Mouse (Mus musculus) liver, embryonic 12.5 days (tissue): Measurements from ENCODE around the gene Slc5a11. TPM values are rescaled to one million over a fixed set of nuclear protein-coding genes. Genes with fewer than 3 reads are reported as not detected.

Source experiments
- ATAC-seq: fragments of 200-750 bp; cut with Nextera tagmentation; 2 replicates; pipeline ENCODE4 v1.8.0; 2017; ENCODE audit warnings: moderate number of reproducible peaks, mild to moderate bottlenecking, moderate library complexity
- H3K27ac ChIP-seq: fragments of 300-500 bp; sonication (generic); 2 replicates; pipeline ENCODE4 v1.5.1; 2016; ENCODE audit warnings: mild to moderate bottlenecking
- H3K27me3 ChIP-seq: fragments of 300-500 bp; sonication (generic); replicated peaks from 2 replicates; pipeline ENCODE4 v1.6.1; 2016; ENCODE audit warnings: mild to moderate bottlenecking, moderate library complexity
- H3K36me3 ChIP-seq: fragments of 300-500 bp; sonication (generic); 2 replicates; pipeline ENCODE4 v1.6.1; 2016; ENCODE audit warnings: mild to moderate bottlenecking, moderate library complexity
- H3K4me1 ChIP-seq: fragments of 300-500 bp; sonication (generic); 2 replicates; pipeline ENCODE4 v1.6.1; 2016
- H3K4me2 ChIP-seq: fragments of 300-500 bp; sonication (generic); 2 replicates; pipeline ENCODE4 v1.6.1; 2016; ENCODE audit warnings: mild to moderate bottlenecking, moderate library complexity
- H3K4me3 ChIP-seq: fragments of 300-500 bp; sonication (generic); 2 replicates; pipeline ENCODE4 v1.5.1; 2016; ENCODE audit warnings: mild to moderate bottlenecking, moderate library complexity
- H3K9ac ChIP-seq: fragments of 300-500 bp; sonication (generic); 2 replicates; pipeline ENCODE4 v1.6.1; 2016; ENCODE audit warnings: mild to moderate bottlenecking, moderate library complexity
- H3K9me3 ChIP-seq: fragments of 300-500 bp; sonication (generic); replicated peaks from 2 replicates; pipeline ENCODE4 v1.6.1; 2016; ENCODE audit warnings: mild to moderate bottlenecking, moderate library complexity
- WGBS: fragments of 180-500 bp; shearing (Covaris S2); methylation state at CpG from one replicate; pipeline ENCODE4 v1.1.7; 2016; ENCODE audit not compliant: insufficient replicate concordance; 5-methylcytosine and 5-hydroxymethylcytosine counted together
- polyA plus RNA-seq: library from polyadenylated mRNA; unstranded; fragments of >200 nt; fragmentation: Nextera tagmentation; extraction: Ambion mirVana; gene quantifications from 2 replicates; pipeline ENCODE4 v1.2.1, GENCODE M21; 2016

Gene Slc5a11
- polyA plus RNA-seq, 1 experiment from 2014 or later, result 0.24 TPM

DNA sequence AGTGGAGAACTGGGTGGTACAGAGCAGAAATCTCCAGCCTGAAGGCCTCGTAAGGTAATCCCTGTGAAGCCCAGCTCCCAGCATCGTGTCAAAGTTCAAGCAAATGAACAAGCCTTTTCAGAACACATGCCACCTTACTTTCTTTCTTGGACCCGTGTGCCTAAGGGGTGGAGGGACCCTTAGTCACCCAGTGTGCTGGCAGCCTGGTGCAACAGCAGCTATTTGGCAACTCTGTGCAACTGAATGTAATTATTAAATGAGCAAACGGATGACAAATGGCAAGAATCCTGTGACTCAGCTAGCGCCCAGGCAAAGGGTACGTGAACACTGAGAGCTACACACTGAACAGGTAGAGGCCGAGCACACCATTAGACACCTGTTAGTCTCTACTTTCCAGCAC lies 79.3 kb downstream of the Slc5a11 start:
- H3K4me2 ChIP-seq, result no peak overlapping the region
- WGBS, result 87% methylated on average over 7 of the region's 7 CpGs
- no peak for ATAC-seq
- H3K4me3 ChIP-seq, result no peak overlapping the region
- H3K9me3 ChIP-seq, result no peaks in the 10 kb centered on the region
- no peak overlapping the region for H3K9ac ChIP-seq
- H3K27me3 ChIP-seq, result no peaks in the 10 kb centered on the region
- H3K27ac ChIP-seq, result no peak overlapping the region
- H3K4me1 ChIP-seq, result no peaks in the 10 kb centered on the region
- peaks cover 99% of the 10 kb centered on the region for H3K36me3 ChIP-seq

DNA sequence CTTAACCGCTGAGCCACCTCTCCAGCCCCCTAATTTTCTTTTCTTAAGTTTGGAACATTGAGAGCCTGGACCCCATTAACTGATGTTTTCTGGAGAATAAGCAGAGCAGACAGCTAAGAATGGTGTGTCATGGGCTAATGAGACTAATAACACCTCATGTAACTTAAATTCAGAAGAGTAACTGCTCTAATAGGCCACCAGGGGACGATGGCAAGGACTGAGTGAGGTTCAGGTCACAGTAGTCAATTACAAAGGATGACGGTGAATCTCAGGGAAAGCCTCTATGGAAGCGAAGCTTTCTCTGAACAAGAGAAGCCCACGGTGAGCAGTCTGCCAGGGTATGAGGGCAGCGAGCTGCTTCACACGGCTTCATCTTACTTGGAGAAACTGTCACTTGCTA lies 80.8 kb downstream of the Slc5a11 start:
- no peak for ATAC-seq
- 88% methylated on average over 7 of the region's 7 CpGs for WGBS
- Histone ChIP-seq H3K36me3 (peaks cover 99% of the 10 kb centered on the region), H3K4me3 (no peak overlapping the region), H3K9me3 (no peaks in the 10 kb centered on the region), H3K4me1 (no peaks in the 10 kb centered on the region), H3K27ac (no peak overlapping the region), H3K27me3 (no peaks in the 10 kb centered on the region), H3K9ac (no peak overlapping the region), H3K4me2 (no peak overlapping the region)

DNA sequence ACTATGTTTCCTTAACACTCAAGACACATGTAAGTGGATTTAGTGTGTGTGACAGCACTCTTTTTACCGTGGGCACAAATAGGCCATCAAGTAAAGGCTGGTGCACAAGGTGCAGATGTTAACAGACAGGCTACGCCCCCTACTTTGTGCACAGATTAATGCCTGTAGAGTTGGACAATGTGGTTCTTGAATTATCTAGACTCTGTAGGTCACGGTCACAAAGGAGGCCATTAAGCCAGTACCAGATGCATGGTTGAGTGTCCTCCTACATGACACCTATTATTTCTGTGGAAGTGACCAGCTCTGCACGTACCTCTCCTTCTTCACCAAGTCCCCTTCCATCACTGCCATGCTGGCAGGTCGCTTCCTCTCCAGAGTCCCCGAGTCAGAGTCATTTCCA lies 81.5 kb downstream of the Slc5a11 start:
- Histone ChIP-seq H3K4me1 (no peaks in the 10 kb centered on the region), H3K27me3 (no peaks in the 10 kb centered on the region), H3K4me2 (no peak overlapping the region), H3K9ac (no peak overlapping the region), H3K27ac (no peak overlapping the region), H3K4me3 (no peak overlapping the region), H3K36me3 (peaks cover 98% of the 10 kb centered on the region), H3K9me3 (no peaks in the 10 kb centered on the region)
- ATAC-seq, result no peak
- 81% methylated on average over 6 of the region's 6 CpGs for WGBS

DNA sequence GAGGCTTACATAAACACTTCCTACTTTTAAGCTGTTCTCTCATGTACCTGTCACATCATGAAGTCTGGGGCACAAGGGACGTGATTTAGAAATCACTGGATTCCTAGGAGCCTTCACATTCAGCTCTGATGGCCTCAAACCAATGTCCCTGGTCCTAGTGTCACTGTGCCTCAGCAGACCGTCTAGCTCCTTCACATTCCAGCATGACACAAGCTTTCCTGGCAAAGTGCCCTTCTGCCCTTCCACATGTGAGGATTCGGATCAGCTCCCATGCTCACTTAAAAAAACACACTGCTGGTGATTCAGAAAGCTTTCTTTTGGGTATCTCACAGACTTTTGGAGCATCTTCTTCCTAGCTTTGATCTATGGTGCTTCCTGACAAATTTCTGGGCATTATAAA lies 83.6 kb downstream of the Slc5a11 start:
- H3K9me3 ChIP-seq, result no peaks in the 10 kb centered on the region
- H3K36me3 ChIP-seq, result peaks cover 95% of the 10 kb centered on the region
- ATAC-seq, result no peak
- H3K9ac ChIP-seq, result no peak overlapping the region
- H3K4me2 ChIP-seq, result no peak overlapping the region
- H3K4me3 ChIP-seq, result no peak overlapping the region
- H3K27me3 ChIP-seq, result no peaks in the 10 kb centered on the region
- 80% methylated on average over 3 of the region's 3 CpGs for WGBS
- H3K4me1 ChIP-seq, result no peaks in the 10 kb centered on the region
- no peak overlapping the region for H3K27ac ChIP-seq

DNA sequence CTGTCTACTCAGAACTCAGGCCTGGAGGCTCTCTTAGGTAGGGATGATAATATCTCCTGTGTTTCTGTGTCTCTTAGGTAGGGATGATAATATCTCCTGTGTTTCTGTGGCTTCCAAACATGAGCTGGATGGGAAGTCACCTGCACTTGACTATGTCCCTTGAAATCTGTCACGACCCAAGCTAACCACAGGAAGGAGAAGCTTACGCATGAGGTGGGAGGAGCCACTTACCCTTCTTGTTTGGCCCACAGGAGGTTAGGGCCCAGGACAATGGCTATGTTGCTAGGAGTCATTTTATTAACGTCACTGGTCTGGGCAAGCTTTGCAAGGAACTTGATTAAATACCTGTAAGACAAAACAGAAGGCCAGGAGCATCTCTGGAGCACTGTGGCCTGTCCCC lies 85.7 kb downstream of the Slc5a11 start:
- Histone ChIP-seq H3K4me2 (no peak overlapping the region), H3K9me3 (no peaks in the 10 kb centered on the region), H3K27me3 (no peaks in the 10 kb centered on the region), H3K4me3 (no peak overlapping the region), H3K36me3 (peaks cover 95% of the 10 kb centered on the region), H3K9ac (no peak overlapping the region), H3K27ac (no peak overlapping the region), H3K4me1 (no peaks in the 10 kb centered on the region)
- ATAC-seq, result no peak
- 71% methylated on average over 3 of the region's 3 CpGs for WGBS

DNA sequence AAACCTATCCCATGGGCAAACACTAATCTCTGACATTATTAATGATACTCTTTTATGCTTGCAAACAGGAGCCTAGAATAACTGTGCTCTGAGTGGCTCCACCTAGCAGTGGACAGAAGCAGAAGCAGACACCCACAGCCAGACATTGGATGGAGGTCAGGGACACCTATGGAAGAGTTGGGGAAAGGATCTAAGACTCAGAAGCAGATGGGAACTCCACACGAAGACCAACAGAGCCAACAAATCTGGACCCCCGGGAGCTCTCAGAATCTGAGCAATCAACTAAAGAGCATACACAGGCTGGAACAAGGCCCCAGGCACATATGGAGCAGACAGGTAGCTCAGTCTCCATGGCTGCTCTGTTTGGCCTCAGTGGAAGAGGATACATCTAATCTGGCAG lies 90.8 kb downstream of the Slc5a11 start:
- Histone ChIP-seq H3K4me2 (no peak overlapping the region), H3K36me3 (peaks cover 96% of the 10 kb centered on the region), H3K27me3 (no peaks in the 10 kb centered on the region), H3K27ac (no peak overlapping the region), H3K4me1 (no peaks in the 10 kb centered on the region), H3K9me3 (no peaks in the 10 kb centered on the region), H3K9ac (no peak overlapping the region), H3K4me3 (no peak overlapping the region)
- WGBS, result 81% methylated on average over 2 of the region's 2 CpGs
- ATAC-seq, result no peak

DNA sequence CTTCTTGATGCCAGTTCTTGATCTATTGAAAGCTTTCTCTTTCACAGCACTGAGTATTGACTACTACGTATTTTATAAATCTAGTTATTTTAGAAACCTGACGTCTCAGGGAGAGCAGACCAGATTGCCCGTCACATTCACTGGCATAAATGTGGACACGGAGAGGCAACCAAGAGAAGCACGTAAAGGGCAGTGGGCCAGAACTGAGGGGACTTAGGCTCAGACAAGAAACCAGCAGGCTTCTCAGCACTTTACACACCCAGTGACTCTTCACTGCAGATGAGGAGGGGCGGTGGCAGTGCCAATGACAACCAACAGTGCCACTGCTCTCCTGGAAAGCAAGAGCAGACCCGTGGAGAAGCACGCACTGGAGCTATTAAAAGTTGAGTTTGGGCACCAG lies 92.7 kb downstream of the Slc5a11 start:
- peaks cover 100% of the 10 kb centered on the region for H3K36me3 ChIP-seq

DNA sequence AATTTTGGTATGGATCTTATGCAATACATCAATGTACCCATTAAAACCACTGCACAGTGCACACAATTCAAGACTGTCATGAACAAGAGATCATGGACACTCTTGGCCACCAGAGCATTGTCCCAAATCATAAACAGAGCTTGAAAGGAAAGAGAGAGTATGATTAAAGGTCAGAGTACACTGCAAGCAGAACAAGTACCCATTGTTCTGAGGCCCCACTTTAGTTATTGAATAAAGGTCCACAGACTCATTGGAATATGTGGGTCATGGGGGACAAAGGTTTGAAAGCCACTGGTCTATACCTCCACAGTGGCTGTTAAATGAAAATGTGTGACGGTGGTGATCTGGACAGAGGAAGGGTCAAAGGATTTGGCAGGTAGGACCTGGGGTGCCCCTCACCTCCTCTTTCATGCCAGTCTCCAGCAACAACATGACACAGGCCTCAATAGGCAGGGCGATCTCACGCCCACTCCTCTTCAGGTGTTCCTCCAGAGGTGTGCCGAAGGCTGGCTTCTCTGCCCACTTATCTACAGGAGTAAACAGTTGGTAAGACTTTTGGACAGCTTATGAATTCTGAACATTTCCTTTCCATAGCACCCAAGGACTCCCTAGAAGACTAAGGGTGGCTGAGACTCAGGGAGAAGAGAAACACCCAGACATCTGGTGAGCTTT lies 93.4 kb downstream of the Slc5a11 start:
- Histone ChIP-seq H3K4me3 (no peak overlapping the region), H3K36me3 (peaks cover 100% of the 10 kb centered on the region), H3K4me2 (no peak overlapping the region), H3K27me3 (no peaks in the 10 kb centered on the region), H3K9me3 (no peaks in the 10 kb centered on the region), H3K4me1 (no peaks in the 10 kb centered on the region), H3K27ac (no peak overlapping the region), H3K9ac (no peak overlapping the region)
- no peak for ATAC-seq
- 86% methylated on average over 4 of the region's 4 CpGs for WGBS

More for the DNA sequence above, 92.7 kb downstream of the Slc5a11 start:
- H3K9me3 ChIP-seq, result no peaks in the 10 kb centered on the region
- no peak for ATAC-seq
- H3K27me3 ChIP-seq, result no peaks in the 10 kb centered on the region
- no peak overlapping the region for H3K9ac ChIP-seq
- no peak overlapping the region for H3K4me3 ChIP-seq
- no peaks in the 10 kb centered on the region for H3K4me1 ChIP-seq
- WGBS, result 90% methylated on average over 8 of the region's 8 CpGs
- H3K27ac ChIP-seq, result no peak overlapping the region
- H3K4me2 ChIP-seq, result no peak overlapping the region

DNA sequence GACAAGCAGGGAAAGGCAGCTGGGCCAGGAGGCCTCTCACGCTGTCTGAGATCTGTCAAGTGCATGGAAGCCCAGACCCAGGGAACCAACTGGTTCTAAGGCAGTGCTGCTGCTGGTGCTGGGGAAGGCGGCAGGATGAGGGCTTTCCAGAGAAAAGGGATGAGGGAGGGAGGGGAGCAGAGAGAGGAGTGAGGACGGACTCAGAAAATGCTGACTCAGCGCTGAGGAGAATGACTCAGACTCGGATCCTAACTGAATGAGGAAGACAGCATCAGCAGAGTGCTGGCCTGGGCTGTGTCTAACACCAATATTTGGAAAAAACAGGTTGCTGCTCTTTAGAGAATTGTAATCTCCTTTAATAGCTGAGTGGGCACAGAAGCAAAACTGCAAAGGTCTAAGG lies 97.3 kb downstream of the Slc5a11 start:
- Histone ChIP-seq H3K27me3 (no peaks in the 10 kb centered on the region), H3K4me2 (no peak overlapping the region), H3K4me1 (no peaks in the 10 kb centered on the region), H3K4me3 (no peak overlapping the region), H3K36me3 (peaks cover 93% of the 10 kb centered on the region), H3K9me3 (no peaks in the 10 kb centered on the region), H3K9ac (no peak overlapping the region), H3K27ac (no peak overlapping the region)
- 62% methylated on average over 5 of the region's 5 CpGs for WGBS
- ATAC-seq, result no peak

DNA sequence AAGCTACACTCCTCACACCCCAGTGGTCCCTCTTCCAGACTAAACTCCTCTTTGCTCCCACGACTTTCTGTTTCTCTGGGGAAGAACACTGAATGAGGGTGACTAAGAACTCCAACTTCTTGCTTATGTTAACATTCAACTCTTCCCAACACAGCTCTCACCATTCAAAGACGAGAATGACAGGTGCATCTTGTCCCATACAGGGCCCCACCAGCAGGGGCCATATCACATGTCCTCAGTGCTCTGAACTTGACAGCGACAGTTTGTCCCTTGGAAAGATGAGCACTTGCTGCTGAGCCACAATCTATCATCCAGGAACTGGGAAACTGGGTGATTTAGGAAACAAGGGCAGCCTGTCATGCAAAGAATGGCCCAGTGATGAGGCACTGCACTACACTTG lies 98.2 kb downstream of the Slc5a11 start:
- 74% methylated on average over 3 of the region's 3 CpGs for WGBS
- no peak overlapping the region for H3K9ac ChIP-seq
- no peaks in the 10 kb centered on the region for H3K9me3 ChIP-seq
- H3K27ac ChIP-seq, result no peak overlapping the region
- no peaks in the 10 kb centered on the region for H3K4me1 ChIP-seq
- H3K4me3 ChIP-seq, result no peak overlapping the region
- H3K4me2 ChIP-seq, result no peak overlapping the region
- no peaks in the 10 kb centered on the region for H3K27me3 ChIP-seq
- peaks cover 93% of the 10 kb centered on the region for H3K36me3 ChIP-seq
- no peak for ATAC-seq

DNA sequence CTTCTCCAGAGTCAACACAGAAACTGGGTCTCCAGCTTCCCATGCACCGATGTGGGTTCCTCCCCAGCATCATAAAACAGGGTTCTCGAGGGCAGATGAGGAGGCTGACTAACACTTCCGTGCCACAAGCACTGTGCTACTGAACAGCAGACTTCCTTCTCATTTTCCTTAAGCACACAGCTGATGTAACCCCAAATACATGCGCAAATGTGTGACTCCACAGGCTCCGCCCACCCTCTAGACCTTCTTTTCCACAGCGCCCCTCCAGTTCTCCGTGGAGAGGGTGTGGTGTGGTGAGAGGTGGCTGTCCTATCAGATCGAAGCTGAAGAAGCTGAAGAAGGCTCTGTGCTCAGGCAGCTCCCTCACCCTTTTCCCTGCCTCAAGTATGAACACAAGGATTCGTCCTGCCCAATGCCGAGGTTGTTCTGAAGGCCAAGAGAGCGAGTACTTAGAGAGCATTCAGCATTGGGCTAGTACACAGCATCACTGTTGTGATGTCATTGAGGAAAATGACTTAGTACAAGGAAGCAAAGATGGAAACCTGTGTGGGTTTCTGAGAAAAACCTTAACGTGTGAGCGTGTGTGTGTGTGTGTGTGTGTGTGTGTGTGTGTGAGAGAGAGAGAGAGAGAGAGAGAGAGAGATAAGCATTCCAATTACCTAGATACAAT lies 108.0 kb downstream of the Slc5a11 start:
- Histone ChIP-seq H3K9me3 (no peaks in the 10 kb centered on the region), H3K4me2 (peak overlapping the region; percentile 21), H3K36me3 (peaks cover 95% of the 10 kb centered on the region), H3K4me1 (peaks cover 56% of the 10 kb centered on the region), H3K27me3 (no peaks in the 10 kb centered on the region), H3K4me3 (no peak overlapping the region), H3K27ac (peak overlapping the region; percentile 55), H3K9ac (peak overlapping the region; percentile 31; the same call in 1 of the 2 replicates)
- peak; percentile 78 for ATAC-seq
- WGBS, result 56% methylated on average over 13 of the region's 13 CpGs
